Mouse (Mus musculus) left cerebral cortex, postnatal 14 days (tissue): ENCODE measurements around the gene C2cd4a. TPM values are rescaled to one million over a fixed set of nuclear protein-coding genes. Genes with fewer than 3 reads are reported as not detected.

Source experiments
- DNase-seq, 2 experiments: peaks; one replicate each; pipeline ENCODE4 v3.0.0; 2021 to 2022; ENCODE audit warnings: low spot score in 2 of 2, mixed read lengths in 1 of 2
- intact Hi-C: fragments of 180-260 bp; cut with DNase I; formaldehyde crosslinking; loops from one replicate; pipeline ENCODE4 v1.15.1; 2025
- total RNA-seq, 2 experiments: library from RNA; stranded (reverse); gene quantifications; 2 replicates each; pipeline ENCODE4 v1.2.3; 2021

Gene C2cd4a
- total RNA-seq, 2 experiments from 2014 or later, result 0.59 TPM; not detected in 1

DNA sequence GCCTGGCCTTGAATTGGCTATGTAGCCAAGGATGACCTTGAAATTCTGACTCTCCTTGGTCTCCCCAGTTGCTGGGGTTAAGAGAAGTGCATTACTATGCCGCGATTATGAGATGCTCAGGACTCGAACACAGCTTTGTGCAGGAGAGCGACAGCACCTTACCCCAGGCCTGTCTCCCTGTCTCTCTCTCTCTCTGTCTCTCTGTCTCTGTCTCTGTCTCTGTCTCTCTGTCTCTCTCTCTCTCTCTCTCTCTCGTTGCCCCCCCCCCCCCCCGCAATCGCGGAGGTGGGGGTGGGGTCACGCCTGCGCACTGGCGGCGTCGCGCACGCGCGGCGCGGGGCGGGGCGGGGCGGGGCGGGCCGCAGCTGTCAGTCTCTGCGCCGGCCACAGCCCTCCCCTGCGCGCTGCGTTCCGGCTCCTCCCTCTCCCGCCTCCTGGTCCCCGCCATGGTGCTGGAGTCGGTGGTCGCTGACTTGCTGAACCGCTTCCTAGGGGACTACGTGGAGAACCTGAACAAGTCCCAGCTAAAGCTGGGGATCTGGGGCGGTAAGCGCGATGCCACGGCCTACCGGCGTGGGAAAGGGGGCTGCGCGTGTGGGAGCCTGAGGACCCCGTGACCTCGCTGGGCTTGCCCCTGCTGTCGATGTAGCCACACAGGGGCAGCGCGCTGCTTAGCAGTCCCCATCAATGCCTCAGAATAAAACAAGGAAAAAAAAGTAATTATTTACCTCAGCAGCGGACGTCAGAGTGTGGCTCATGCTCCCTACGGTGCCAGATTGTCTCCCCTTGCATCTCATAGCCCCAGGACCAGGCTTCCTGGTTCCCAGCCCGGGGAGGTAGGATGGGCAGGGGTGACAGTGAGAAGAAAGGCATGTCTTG, 8.1 kb upstream of the C2cd4a start, which contains the start of gene Vps13c:
Gene Vps13c (plus strand): TSS at position 416 of the 879 bp plus-strand sequence.
- intact Hi-C loops, result no loop called here
- DNase-seq, result peak; percentile 74 to 80

DNA sequence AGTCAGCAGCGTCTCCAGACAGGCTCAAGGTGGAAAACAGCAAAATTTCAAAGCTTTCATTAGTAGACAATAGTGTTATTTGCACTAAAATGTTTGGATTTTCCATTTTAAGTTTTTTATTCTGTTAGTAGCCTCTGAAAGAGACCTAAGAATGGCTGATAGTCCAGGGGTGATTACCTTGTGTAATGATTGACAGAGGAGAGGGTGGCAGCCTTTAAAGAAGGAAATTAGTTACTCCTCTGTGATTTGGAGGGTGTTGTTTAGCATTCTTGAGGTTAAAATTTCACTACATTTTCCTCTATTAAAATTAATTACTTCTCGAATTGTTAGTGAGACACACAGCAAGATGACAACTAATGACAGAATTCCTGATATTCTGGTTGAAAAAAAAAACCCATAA, 5.2 kb upstream of the C2cd4a start:
- intact Hi-C loops, result no loop called here
- DNase-seq, result no peak

DNA sequence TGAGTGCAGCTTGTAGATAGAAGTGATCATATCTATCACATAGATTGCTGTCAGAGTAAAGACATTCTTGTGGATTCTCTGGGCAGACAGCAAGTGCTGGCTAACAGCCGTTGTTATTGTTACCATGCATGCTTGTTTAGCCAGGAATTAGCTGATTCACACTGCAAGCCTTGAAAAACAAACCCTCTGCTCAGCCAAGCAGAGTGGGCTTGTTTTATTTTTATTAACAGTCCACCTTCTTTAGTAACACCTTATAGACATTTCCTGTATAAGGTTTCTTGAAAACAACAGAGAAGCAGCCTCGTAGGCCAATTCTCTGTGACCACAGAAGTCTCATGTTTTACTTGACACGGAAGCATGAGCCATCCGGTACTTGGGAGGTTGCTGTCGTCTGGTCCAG, 2.4 kb upstream of the C2cd4a start:
- intact Hi-C loops, result no loop called here
- no peak for DNase-seq

DNA sequence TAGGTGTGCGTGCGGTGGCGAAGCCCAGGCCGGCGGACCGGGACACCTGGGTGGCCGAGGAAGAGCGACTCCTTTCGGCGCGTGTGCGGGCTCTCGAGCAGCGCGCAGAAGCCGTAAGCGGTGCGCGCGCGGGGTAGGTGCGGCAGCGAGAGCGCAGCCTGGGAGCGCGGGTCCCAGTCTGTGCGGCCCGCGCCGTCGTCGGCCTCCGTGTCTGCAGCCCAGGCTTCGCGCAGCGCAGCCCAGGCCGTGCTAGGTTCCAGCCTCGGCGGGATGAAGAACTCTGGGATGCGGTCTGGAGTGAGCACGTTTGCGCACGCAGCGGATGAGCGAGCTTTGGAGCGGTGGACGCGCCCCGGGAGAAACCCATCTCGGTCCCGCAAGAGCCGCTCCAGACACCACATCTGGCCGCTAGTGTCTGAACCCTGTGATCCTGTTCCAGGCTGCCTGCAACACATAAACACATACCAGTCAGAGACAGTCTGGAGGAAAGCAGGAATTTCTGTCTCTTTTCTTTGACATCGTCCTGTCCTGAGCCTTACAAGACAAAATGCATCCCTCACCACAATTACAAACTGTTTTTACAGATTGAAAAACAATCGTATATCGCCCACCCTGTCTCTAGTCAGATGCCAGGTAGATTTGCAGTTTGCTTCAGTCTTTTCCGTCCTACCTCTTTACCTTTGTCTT, 628 bp downstream of the C2cd4a start:
- peak in 1 of 2 experiments; percentile 26 for DNase-seq

DNA sequence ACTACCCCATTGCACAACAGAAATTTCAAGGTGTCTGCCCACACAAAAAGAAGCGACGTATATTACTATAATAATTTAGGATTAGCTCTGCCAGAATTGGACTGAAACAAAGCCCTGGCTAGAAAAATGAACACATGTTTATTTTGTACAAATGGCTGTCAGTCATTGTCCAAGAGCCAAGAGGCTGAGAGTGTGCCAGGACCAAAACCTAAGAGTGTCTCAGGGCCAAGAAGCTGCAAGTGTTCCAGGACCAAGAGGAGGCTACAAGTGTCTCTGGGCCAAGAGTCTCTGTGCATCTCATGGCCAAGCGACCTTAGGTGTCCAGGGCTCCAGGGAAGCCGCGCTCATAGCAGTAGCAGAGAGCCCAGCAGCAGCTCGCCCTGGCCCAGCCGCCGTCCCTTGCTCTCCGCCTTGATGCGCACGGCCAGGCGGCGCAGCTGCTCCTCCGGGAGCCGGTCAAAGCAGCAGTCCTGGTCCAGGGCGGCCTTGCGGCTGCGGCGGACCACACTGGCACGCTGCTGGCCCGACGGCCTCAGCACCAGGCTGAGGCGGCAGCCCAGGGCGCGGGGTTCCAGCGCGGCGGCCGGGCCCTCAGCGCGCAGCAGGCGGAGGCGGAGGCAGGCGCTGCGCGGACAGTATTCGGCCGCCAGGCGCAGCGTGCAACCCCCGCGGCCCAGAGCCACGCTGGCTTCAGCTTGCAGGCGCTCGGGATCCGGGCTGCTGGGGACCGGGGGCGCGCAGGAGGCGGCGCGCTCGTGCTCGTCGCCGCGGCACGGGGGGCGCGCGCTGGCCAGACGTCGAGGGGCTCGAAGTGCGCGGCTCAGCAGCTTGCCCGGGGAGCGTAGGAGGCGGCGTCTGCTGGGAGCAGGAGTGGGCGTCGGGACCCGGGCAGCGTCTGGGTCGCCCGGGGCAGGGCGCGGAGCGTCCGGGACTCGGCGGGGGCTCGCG, 1.4 kb downstream of the C2cd4a start:
- intact Hi-C loops, result no loop called here
- DNase-seq, result peak; percentile 58 to 61

More for the DNA sequence above, 628 bp downstream of the C2cd4a start:
- intact Hi-C loops, result no loop called here

DNA sequence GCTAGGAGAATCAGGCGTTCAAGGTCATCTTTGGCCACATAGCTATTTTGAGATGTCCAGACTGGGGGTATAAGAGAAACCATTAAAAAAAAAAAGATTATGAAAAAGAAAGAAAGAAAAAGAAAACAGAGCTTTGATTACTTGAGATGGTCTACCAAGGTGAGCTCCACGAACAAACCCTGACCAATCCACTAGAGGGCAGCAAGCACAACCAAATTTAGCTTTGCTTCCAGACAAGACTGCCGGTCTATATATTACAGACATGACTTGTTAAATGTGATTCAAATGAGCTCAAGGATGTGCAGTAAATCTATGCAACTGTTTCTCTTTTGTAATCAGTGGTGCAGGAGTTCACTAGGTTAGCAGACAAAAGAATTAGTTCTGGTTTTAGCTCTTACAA, 3.9 kb downstream of the C2cd4a start:
- DNase-seq, result peak; percentile 60 to 82
- intact Hi-C loops, result loop anchor here (5.0 kb wide), 2 partner anchors 49 to 144 kb away; no protein-coding TSS in a partner anchor

DNA sequence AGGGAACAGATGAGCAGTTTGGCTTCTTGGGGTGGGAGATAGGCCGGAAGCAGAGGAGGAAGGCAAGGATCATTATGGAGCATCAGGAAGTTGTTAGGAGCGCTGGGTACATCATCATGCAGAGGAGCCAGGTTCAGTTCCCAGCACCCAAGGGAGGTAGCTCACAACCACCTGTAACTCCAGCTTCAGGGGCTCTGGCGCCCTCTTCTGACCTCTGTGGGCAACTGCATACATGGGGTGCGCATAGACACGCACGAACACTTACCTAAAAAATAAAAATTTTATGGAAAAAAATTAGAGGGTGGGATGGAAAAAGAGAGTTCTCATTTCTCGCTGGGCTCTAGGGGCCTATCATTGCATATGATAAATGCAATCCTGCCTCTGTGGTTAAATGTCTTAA, 6.6 kb downstream of the C2cd4a start:
- DNase-seq, result no peak
- intact Hi-C loops, result loop anchor here (5.0 kb wide), 2 partner anchors 52 to 147 kb away; no protein-coding TSS in a partner anchor

DNA sequence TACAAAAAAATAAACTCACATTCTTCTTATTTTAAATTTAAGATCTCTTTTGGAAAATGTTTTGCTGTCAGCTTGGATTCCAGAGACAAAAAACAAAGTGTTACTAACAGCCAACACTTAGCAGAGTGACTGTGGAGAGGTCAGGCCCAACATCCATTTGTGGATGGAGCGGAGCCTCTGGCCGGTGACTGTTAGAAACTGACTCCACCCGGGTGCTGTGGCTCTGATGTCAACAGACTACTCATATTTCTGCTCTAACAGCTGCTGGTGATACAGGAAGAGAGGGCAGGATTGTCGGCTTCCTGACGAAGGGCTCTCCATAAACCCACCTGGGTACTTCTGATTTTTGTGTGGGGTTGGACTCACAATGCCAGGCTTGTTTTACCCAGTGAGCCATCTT, 9.0 kb downstream of the C2cd4a start:
- intact Hi-C loops, result no loop called here
- DNase-seq, result no peak

DNA sequence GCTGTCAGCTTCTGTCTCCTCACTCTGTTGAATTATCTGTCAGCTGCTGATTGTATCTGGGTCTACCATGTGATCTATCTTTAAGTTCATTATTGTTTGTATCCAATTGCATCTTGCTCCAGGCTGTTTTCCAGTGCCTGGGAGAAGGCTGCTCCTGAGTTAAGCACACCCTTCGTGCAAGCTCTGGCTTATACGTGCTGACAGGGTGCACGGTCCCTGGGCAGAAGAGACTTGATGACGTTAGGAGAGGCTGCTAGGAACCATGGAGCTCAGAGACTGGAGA, 13.5 kb downstream of the C2cd4a start:
- intact Hi-C loops, result no loop called here
- no peak for DNase-seq

DNA sequence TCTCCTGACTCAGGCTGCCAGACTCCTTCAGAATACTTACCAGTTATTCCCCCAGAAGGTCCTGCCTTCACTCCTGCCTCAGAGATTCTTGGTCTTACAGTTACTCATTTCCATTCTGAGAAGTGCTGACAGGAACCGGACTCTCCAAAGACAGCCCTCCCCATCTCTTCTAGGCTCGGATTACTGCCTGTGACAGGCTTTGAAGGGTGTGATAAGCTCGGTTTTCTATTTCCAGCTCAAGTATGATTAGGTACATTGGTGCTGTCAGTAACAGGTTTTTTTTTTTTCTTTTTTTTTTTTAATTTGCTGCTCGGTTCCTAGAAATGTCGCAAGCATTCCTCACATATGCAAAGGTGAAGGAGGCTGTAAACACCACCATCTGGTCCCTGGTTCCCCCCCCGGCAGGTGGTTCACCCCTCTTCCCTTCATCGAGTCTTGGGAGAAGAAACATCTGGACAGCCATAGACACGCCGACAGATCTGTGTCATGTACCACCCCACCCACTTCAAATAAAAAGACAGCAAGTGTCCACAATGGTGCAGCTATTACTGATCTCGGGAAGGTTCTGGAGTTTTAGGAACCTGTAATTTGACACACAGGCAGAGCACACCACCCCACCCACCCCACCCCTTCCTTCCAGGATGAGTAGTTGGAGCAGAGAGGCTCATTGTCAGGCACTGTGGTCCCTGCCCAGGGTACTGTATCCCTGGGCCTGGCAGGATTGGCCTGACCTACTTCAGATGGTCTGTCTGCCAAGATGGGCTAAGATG, 14.0 kb downstream of the C2cd4a start:
- peak; percentile 19 to 30 for DNase-seq
- intact Hi-C loops, result no loop called here

DNA sequence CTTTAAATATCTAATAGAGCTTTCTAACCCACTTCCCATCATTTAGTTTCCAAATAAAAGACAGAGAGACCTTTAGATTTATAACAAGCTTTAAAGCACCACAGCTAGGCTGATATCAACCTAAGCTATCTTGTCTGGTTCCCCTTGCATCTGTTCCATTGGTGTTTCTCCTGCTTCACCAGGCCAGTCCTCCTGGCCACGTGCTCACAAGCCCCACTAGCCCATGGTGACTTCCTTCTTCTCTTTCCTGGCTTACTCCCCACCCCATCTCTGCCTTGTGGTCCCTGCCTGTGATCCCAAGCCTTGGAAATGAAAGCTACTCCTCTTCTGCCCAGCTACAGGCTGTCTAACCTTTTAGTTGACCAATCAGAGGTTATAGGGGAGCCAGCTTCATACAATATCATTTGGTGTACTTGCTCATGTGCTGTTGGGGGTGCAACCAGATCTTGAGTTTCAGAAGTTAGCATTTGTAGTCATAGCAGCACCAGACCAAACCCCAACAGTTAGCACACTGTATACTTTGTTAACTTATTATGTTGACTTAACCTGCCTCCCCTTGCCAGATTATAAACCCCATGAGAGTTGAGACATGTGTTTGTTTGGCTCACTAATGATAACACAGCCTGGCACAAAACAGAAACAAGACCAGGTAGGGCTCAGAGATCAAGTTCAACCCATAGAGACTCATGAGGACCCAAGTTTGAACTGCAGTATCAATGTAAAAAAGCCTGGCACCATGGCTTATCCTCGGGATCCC, 15.8 kb downstream of the C2cd4a start:
- DNase-seq, result no peak
- intact Hi-C loops, result no loop called here

DNA sequence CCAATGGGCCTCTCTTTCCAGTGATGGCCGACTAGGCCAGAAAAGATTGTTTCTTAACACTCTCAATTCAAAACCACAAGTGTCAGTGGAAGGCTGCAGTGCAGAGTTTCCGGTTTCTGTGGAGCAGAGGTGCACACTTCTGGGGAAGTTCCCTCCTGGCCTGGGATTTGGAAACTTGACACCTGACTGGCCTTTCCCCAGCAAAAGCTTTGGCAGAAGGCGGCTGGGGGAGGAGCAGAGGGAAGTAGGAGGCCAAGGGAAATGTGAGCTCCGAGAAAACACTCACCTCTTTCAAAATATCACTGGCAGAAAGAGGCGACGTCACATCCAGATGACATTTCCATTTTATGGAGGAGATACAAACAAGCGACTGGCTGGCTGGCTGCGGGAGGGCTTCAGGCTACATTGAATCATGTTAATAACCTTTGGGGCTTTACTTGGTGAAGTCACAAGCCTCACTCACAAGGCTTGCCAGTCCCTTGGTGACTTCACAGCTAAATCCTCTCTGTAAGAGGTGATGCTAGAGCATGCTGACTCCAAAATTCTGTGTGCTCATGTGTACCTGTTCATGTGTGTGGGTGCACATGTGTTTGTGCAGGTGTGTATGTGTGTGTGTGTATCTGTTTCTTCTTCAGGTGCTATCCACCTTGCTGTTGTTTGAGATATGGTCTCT, 18.3 kb downstream of the C2cd4a start:
- no peak for DNase-seq
- intact Hi-C loops, result no loop called here

DNA sequence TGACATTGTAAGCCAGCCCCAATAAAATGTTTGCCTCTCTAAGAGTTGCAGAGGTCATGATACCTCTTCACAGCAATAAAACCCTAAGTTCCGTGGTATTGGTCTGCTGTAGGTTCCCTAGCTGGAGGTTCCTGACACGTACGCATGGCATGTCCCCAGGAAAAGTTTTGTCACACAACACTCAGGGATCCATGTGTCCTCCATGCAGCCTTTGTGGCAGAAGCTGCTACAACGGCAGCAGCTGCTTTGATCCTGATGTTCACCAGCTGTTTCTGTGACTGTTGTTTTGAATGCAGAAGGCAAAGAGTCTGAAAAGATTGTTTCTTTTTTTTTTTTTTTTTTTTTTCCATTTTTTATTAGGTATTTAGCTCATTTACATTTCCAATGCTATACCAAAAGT, 19.0 kb downstream of the C2cd4a start:
- no peak for DNase-seq
- intact Hi-C loops, result no loop called here

DNA sequence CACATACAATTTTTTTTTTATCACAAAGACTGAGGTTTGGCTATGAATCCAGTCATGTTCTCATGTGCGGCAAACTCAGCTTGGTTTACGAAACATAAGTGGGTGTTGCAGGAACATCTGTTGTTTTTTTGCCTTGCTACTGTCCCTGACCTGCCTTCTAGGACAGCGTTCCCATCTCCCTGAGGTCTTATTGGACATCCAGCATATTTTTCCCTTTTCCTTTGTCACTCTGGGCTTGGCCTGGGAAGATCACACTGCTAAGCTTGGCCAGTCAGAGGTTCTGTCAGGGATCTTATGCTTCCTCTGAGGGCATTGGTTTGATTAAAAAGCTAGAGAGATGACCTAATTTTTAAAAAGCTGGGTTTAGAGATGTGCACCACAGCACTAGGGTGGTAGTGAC, 21.0 kb downstream of the C2cd4a start:
- intact Hi-C loops, result no loop called here
- no peak for DNase-seq

DNA sequence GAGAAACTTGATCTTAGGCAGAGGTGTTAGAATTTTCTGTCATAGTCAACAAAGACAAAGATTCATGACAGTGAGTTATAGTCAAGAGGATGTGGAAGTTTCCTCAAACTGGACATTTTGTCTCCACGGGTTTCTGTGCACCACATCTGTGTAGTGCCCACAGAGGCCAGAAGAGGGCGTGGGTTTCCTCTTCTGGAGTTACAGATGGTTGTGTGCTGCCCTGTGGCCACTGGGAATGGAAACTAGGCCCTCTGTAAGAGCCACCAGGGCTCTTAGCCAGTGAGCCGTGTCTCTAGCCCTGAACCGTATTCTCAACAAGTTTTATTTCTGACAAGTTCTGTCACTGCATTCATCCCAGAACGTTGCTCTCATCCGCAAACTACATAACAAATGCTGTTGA, 21.6 kb downstream of the C2cd4a start:
- DNase-seq, result no peak
- intact Hi-C loops, result no loop called here

DNA sequence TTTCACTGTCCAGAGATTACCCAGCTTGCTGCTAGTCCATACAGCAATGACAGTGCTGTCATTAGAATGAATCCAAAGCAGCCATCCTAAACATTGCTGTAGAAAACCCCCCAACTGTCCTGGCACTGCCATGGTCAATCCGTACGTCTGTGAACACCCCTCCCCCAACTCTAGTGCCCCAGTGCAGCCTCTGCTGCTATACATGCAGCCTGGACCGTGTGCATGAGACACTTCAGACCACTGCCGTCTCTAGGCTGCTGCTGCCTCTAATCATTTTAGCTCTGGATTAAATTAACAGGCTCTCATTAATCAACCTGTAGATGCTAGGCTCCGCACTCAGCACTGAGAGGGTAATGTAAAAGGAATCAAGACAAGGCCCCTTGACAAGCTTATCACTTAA, 25.1 kb downstream of the C2cd4a start:
- DNase-seq, result no peak
- intact Hi-C loops, result no loop called here

DNA sequence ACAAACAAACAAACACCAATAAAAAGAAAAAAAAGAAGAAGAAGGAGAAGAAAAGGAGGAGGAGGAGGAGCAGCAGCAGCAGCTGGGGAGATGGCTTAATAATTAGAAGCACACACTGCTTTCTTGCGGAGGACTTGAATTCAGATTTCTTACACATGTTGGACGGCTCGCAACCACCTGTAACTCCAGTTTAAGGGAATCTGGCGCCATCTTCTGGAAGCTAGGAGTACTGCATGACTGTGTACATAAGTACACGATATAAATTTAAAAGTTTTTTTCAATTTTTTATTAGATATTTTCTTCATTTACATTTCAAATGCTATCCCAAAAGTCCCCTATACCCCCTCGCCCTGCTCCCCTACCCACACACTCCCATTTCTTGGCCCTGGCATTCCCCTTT, 29.9 kb downstream of the C2cd4a start:
- peak; percentile 57 to 75 for DNase-seq
- intact Hi-C loops, result loop anchor here (2.0 kb wide), 1 partner anchor 43 kb away; the partner anchor contains the start of gene C2cd4b
